Comparison of ENCODE assay signal across 9 mouse cellular contexts in genomic region chr11:106438524-106439177, GRCm38 (mm10). TPM values are rescaled to one million over a fixed set of nuclear protein-coding genes. Genes with fewer than 3 reads are reported as not detected.
DNase-seq lines count a peak whose midpoint lies in the region; ATAC-seq and TF ChIP-seq lines count a peak whose summit lies in the region.
"Had no signal": no experiment of that assay in that cellular context is flagged by ENCODE, and none has a peak within 500 bp of the region (broad histone marks: within the 10 kb centered on the region; RNA-seq: fewer than 3 reads in every experiment).

No protein-coding gene starts in this region.

- H3K27me3 ChIP-seq in kidney, postnatal 0 days (ENCODE audit: insufficient read depth, low read length), result no peaks in the 10 kb centered on the region
- no peaks in the 10 kb centered on the region for H3K27me3 ChIP-seq in kidney, adult 2 months (replicated peaks; ENCODE audit: control insufficient read depth, insufficient read depth, low read length)
- no peaks in the 10 kb centered on the region for H3K27me3 ChIP-seq in stomach, embryonic 15.5 days (replicated peaks)

- H3K9ac ChIP-seq in kidney, postnatal 0 days (ENCODE audit: low read depth, low read length), result no peak overlapping the region
- no peak overlapping the region for H3K9ac ChIP-seq in stomach, embryonic 15.5 days

- H3K36me3 ChIP-seq in kidney, postnatal 0 days (ENCODE audit: insufficient read depth, low read length), result no peaks in the 10 kb centered on the region
- no peaks in the 10 kb centered on the region for H3K36me3 ChIP-seq in kidney, adult 2 months (ENCODE audit: control insufficient read depth, insufficient read depth, low read length)
- H3K36me3 ChIP-seq in stomach, embryonic 15.5 days, result no peaks in the 10 kb centered on the region

- no peak overlapping the region for H3K27ac ChIP-seq in kidney, postnatal 0 days
- H3K27ac ChIP-seq in kidney, adult 2 months (ENCODE audit: insufficient read depth, low read depth, low read length), result no peak overlapping the region
- H3K27ac ChIP-seq in stomach, embryonic 15.5 days, result 0 out of 2 replicates have a peak overlapping the region, but pooled peaks have one; percentile 33
- H3K27ac ChIP-seq in layer of hippocampus, adult 2 months, result no peak overlapping the region

- no peak for ATAC-seq in kidney, postnatal 0 days (replicated peaks; ENCODE audit: low FRiP score, low read depth)
- ATAC-seq in stomach, embryonic 15.5 days (ENCODE audit: insufficient read depth, low FRiP score, low read depth), result no peak; the same call in 1 of the 2 replicates

- peak; percentile 22 for DNase-seq in kidney, postnatal 0 days (ENCODE audit: low spot score)
- no peak for DNase-seq in kidney, adult 2 months
- DNase-seq in CD4-positive helper T cell, adult 2 months (ENCODE audit: low read depth, low spot score), result peak; percentile 51
- peak; percentile 4 for DNase-seq in brain, embryonic 14.5 days (ENCODE audit: low read depth)
- no peak for DNase-seq in left cerebral cortex, adult 8-10 months (ENCODE audit: low spot score in 2 of 2)
- no peak for DNase-seq in layer of hippocampus, adult 2 months (ENCODE audit: low spot score in 2 of 2)
- no peak for DNase-seq in spleen, adult 12 weeks (ENCODE audit: low spot score)
- DNase-seq: kidney, adult 18-20 months had no signal

- H3K4me3 ChIP-seq in kidney, postnatal 0 days (replicated peaks; ENCODE audit: low read depth, low read length), result no peak overlapping the region
- no peak overlapping the region for H3K4me3 ChIP-seq in kidney, adult 2 months (ENCODE audit: insufficient read depth, low read depth, low read length)
- H3K4me3 ChIP-seq in stomach, embryonic 15.5 days (replicated peaks), result no peak overlapping the region
- H3K4me3 ChIP-seq in layer of hippocampus, adult 2 months, result no peak overlapping the region

- H3K4me1 ChIP-seq in kidney, postnatal 0 days (replicated peaks; ENCODE audit: insufficient read depth, low read length), result no peaks in the 10 kb centered on the region
- no peaks in the 10 kb centered on the region for H3K4me1 ChIP-seq in kidney, adult 2 months (ENCODE audit: control insufficient read depth, insufficient read depth, low read length)
- H3K4me1 ChIP-seq in stomach, embryonic 15.5 days, result 0 out of 2 replicates have a peak, but pooled peaks cover 2% of the 10 kb centered on the region

- H3K4me2 ChIP-seq in kidney, postnatal 0 days (ENCODE audit: low read length), result no peak overlapping the region
- no peak overlapping the region for H3K4me2 ChIP-seq in stomach, embryonic 15.5 days

- no peaks in the 10 kb centered on the region for H3K9me3 ChIP-seq in kidney, postnatal 0 days (replicated peaks; ENCODE audit: low read length)
- no peaks in the 10 kb centered on the region for H3K9me3 ChIP-seq in stomach, embryonic 15.5 days

- 49% methylated on average over 4 of the region's 4 CpGs for WGBS in kidney, postnatal 0 days
- WGBS in kidney, adult 2 months, result 64% methylated on average over 4 of the region's 4 CpGs
- WGBS in stomach, embryonic 15.5 days, result 36% methylated on average over 4 of the region's 4 CpGs

- no peak for TF ChIP-seq POLR2A in kidney, adult 2 months (IDR thresholded peaks at IDR 0.05; ENCODE audit: low read depth, low read length)
- no peak for TF ChIP-seq POLR2A in brain, embryonic 14.5 days (IDR thresholded peaks at IDR 0.05; ENCODE audit: borderline replicate concordance, extremely low read depth, insufficient read depth, insufficient read length, poor library complexity, severe bottlenecking)

- TF ChIP-seq CTCF in kidney, postnatal 0 days (IDR thresholded peaks at IDR 0.05; ENCODE audit: low read depth), result no peak
- no peak for TF ChIP-seq CTCF in kidney, adult 2 months (conservative IDR thresholded peaks at IDR 0.05; ENCODE audit: insufficient read depth, insufficient read length, low read depth, low read length)
- TF ChIP-seq CTCF in brain, embryonic 14.5 days (IDR thresholded peaks at IDR 0.05; ENCODE audit: borderline replicate concordance, extremely low read depth, insufficient read depth, insufficient read length), result no peak
- no peak for TF ChIP-seq CTCF in layer of hippocampus, adult 2 months (conservative IDR thresholded peaks at IDR 0.05)

RNA-seq across cellular contexts. Expression of gene Ern1, which starts 49.0 kb away (rescaled TPM):
- 3.3 and 3.5 TPM in 2 replicates for polyA plus RNA-seq in kidney, postnatal 0 days (2015; fragmentation: Nextera tagmentation; extraction: Ambion mirVana)
- 12.6 and 15.1 TPM in 2 replicates for polyA plus RNA-seq in kidney, adult 2 months (2012; rRNA removed)
- polyA plus RNA-seq in brain, embryonic 14.5 days (2012; rRNA removed), result 11.3 and 11.9 TPM in 2 replicates
- 7.5 and 9.4 TPM in 2 replicates for polyA plus RNA-seq in stomach, embryonic 15.5 days (2015; fragmentation: Nextera tagmentation; extraction: Ambion mirVana)
- total RNA-seq in left cerebral cortex, adult 8-10 months (2022), result 10 to 100 TPM in 1 of 4 experiments, 1 to 10 TPM in 3; 8.2 to 10.5 (median 9.2) TPM
- 10 to 100 TPM; 11.2 to 11.8 TPM for total RNA-seq in layer of hippocampus, adult 2 months (2021)

RNA-seq across cellular contexts. Expression of gene Icam2, which starts 50.8 kb away (rescaled TPM):
- polyA plus RNA-seq in kidney, postnatal 0 days (2015; fragmentation: Nextera tagmentation; extraction: Ambion mirVana), result 62.5 and 63.3 TPM in 2 replicates
- polyA plus RNA-seq in kidney, adult 2 months (2012; rRNA removed), result 35.0 and 38.1 TPM in 2 replicates
- 11.5 and 11.9 TPM in 2 replicates for polyA plus RNA-seq in brain, embryonic 14.5 days (2012; rRNA removed)
- 35.3 and 38.5 TPM in 2 replicates for polyA plus RNA-seq in stomach, embryonic 15.5 days (2015; fragmentation: Nextera tagmentation; extraction: Ambion mirVana)
- total RNA-seq in left cerebral cortex, adult 8-10 months (2022), result 1 to 10 TPM; 2.0 to 2.3 (median 2.2) TPM
- total RNA-seq in layer of hippocampus, adult 2 months (2021), result 1 to 10 TPM; 2.1 to 2.2 TPM

Comparison
In these comparisons a context has a peak if more than half of its experiments do, and no peak if none do; other contexts are left out.
1. DNase-seq: peak in kidney, postnatal 0 days (single experiment), CD4-positive helper T cell, adult 2 months (single experiment) and brain, embryonic 14.5 days (single experiment); none in kidney, adult 2 months (single experiment), left cerebral cortex, adult 8-10 months (0 of 2), layer of hippocampus, adult 2 months (0 of 2) and spleen, adult 12 weeks (single experiment).